Mouse (Mus musculus) neutrophil, adult 65 days (primary cell): ENCODE measurements around the gene Ldhd. TPM values are rescaled to one million over a fixed set of nuclear protein-coding genes. Genes with fewer than 3 reads are reported as not detected.

Experiments used
- total RNA-seq: library from RNA; stranded (reverse); gene quantifications from 2 replicates; pipeline ENCODE4 v1.2.4, GENCODE M21; 2023

The Ldhd gene
- not detected in 2 replicates for total RNA-seq

GRCm38 (mm10) chr8:111630105-111630521 is at the start of gene Ldhd:
TSS of gene Ldhd (minus strand) at chr8:111630374.

GRCm38 (mm10) chr8:111643264-111644141 is 13.3 kb upstream of the Ldhd start, which contains the start of gene Zfp1:
TSS of gene Zfp1 (plus strand) at chr8:111643401.

Other genes starting within 250 kb of the Ldhd start
- gene Fa2h, start 236.6 kb downstream of the Ldhd start, total RNA-seq, result not detected in 2 replicates
- gene Wdr59, start 108.3 kb downstream of the Ldhd start, total RNA-seq, result 4.3 and 5.5 TPM in 2 replicates
- 150 and 253 TPM in 2 replicates for gene Znrf1, start 94.3 kb downstream of the Ldhd start, total RNA-seq
- gene Zfp1, start 13.0 kb upstream of the Ldhd start, total RNA-seq, result 3.5 and 3.6 TPM in 2 replicates
- gene Ctrb1, start 60.6 kb upstream of the Ldhd start, total RNA-seq, result not detected in 2 replicates
- gene Bcar1, start 113.4 kb upstream of the Ldhd start, total RNA-seq, result 0.61 TPM in 1 of 2 replicates, not detected in the other
- 15.6 and 16.8 TPM in 2 replicates for gene Cfdp1, start 223.9 kb upstream of the Ldhd start, total RNA-seq
- gene Tmem170, start 246.4 kb upstream of the Ldhd start, total RNA-seq, result 4.0 and 4.2 TPM in 2 replicates